Mouse (Mus musculus) intestine, embryonic 14.5 days (tissue): ENCODE data around the gene Crybb1. TPM values are rescaled to one million over a fixed set of nuclear protein-coding genes. Genes with fewer than 3 reads are reported as not detected.
A peak's percentile ranks its signal among the peaks of the same experiment; 100 is the strongest.

Experiments
- ATAC-seq: fragments of 200-750 bp; cut with Nextera tagmentation; replicated peaks from 2 replicates; pipeline ENCODE4 v1.8.0; 2017; ENCODE audit warnings: low read depth, moderate number of reproducible peaks, moderate TSS enrichment, moderate library complexity; ENCODE audit not compliant: low FRiP score, low TSS enrichment
- DNase-seq: peaks from one replicate; pipeline ENCODE4 v3.0.0-alpha.2; 2018; ENCODE audit warnings: low spot score
- H3K27ac ChIP-seq: fragments of 300-500 bp; sonication (generic); 2 replicates; pipeline ENCODE4 v1.5.1; 2014; ENCODE audit warnings: low read depth, mild to moderate bottlenecking, control low read depth
- H3K27me3 ChIP-seq: fragments of 300-500 bp; sonication (generic); replicated peaks from 2 replicates; pipeline ENCODE4 v1.6.1; 2014; ENCODE audit warnings: low read length, control low read depth; ENCODE audit not compliant: control insufficient read depth, insufficient read depth
- H3K36me3 ChIP-seq: fragments of 300-500 bp; sonication (generic); 2 replicates; pipeline ENCODE4 v1.6.1; 2014; ENCODE audit warnings: low read length, control low read depth; ENCODE audit not compliant: control insufficient read depth, insufficient read depth
- H3K4me1 ChIP-seq: fragments of 300-500 bp; sonication (generic); replicated peaks from 2 replicates; pipeline ENCODE4 v1.6.1; 2014; ENCODE audit warnings: low read length, control low read depth, mixed read lengths; ENCODE audit not compliant: control insufficient read depth, insufficient read depth
- H3K4me2 ChIP-seq: fragments of 300-500 bp; sonication (generic); 2 replicates; pipeline ENCODE4 v1.6.1; 2014; ENCODE audit warnings: low read length
- H3K4me3 ChIP-seq: fragments of 300-500 bp; sonication (generic); 2 replicates; pipeline ENCODE4 v1.5.1; 2014; ENCODE audit warnings: low read depth, low read length, control low read depth, mixed read lengths
- H3K9ac ChIP-seq: fragments of 300-500 bp; sonication (generic); 2 replicates; pipeline ENCODE4 v1.6.1; 2014; ENCODE audit warnings: mild to moderate bottlenecking, low read length
- H3K9me3 ChIP-seq: fragments of 300-500 bp; sonication (generic); 2 replicates; pipeline ENCODE4 v1.6.1; 2016; ENCODE audit warnings: low read length, control low read depth; ENCODE audit not compliant: control insufficient read depth
- WGBS: fragments of 180-500 bp; shearing (Covaris S2); extraction: QIAGEN DNeasy Blood & Tissue Kit; methylation state at CpG from one replicate; pipeline ENCODE4 v1.1.7; 2014; 5-methylcytosine and 5-hydroxymethylcytosine counted together
- polyA plus RNA-seq: library from polyadenylated mRNA; unstranded; fragments of >200 nt; fragmentation: Nextera tagmentation; extraction: Ambion mirVana; gene quantifications from 2 replicates; pipeline ENCODE4 v1.2.1, GENCODE M21; 2014

Gene Crybb1
- polyA plus RNA-seq, 1 experiment from 2014 or later: 3.3 TPM

DNA sequence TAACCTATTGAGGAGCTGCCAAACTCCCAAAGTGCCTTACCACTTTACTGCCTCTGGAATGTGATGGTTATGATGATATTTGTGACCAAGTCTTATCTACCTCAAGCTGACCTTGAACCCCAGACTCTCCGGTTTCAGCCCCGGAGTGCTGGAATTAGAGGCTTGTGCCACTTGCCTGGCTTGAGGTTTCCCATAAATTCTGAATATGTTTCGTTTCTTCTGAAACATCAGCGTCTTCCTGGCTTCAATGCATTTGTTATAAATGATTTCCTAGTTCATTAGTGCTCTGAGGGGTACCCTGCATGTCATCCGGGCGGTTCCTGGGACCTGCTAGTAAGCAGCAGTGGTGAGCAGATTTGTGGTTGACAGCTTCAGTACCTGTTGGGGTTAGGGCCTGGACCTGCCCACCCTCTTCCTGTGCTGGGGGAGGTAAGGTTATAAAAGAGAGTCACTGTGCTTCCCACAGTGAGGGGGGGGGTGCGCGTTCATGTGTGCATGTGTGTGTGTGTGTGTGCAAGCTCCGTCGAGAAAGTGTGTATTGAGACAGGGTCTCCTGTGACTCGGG lies 22.4 kb downstream of the Crybb1 start:
- Histone ChIP-seq H3K9ac (no peak overlapping the region), H3K4me3 (peak overlapping the region; percentile 72), H3K9me3 (no peaks in the 10 kb centered on the region), H3K27ac (no peak overlapping the region), H3K36me3 (no peaks in the 10 kb centered on the region), H3K4me1 (peaks cover 24% of the 10 kb centered on the region), H3K27me3 (no peaks in the 10 kb centered on the region), H3K4me2 (peak overlapping the region; percentile 84)
- no peak for DNase-seq
- no peak for ATAC-seq
- WGBS: 82% methylated on average over 11 of the region's 11 CpGs

- Histone ChIP-seq H3K27me3 (no peaks in the 10 kb centered on the region), H3K9me3 (no peaks in the 10 kb centered on the region), H3K4me2 (no peak overlapping the region), H3K4me3 (no peak overlapping the region), H3K4me1 (peaks cover 24% of the 10 kb centered on the region), H3K27ac (no peak overlapping the region), H3K9ac (no peak overlapping the region), H3K36me3 (no peaks in the 10 kb centered on the region)
- ATAC-seq: no peak
- no peak for DNase-seq
- WGBS: 78% methylated on average over 17 of the region's 17 CpGs
Measured at GRCm38 (mm10) chr5:112279181-112280021, 23.8 kb downstream of the Crybb1 start.

DNA sequence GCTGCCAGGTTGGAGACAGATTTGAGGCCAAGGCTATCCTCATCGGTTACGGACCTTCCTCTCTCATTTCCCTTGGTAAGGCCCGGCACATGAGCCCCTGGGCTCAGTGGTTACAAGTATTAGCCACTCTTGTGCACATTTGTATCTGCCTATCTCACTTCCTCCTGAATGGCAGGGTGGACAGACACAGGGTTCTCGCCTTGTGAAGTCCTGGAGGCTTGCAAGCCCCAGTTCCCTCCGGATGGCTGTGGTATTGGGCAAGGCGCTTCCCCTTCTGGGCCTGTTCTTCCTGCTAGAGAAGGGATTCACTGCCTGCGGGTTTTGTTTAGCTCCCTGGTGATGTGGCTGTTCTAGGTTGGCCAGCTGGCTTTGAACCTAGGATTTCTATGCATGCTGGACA lies 24.5 kb downstream of the Crybb1 start:
- WGBS: 84% methylated on average over 7 of the region's 7 CpGs
- no peak for ATAC-seq
- Histone ChIP-seq H3K9ac (no peak overlapping the region), H3K27me3 (no peaks in the 10 kb centered on the region), H3K27ac (no peak overlapping the region), H3K9me3 (no peaks in the 10 kb centered on the region), H3K4me3 (no peak overlapping the region), H3K4me1 (peaks cover 24% of the 10 kb centered on the region), H3K4me2 (no peak overlapping the region), H3K36me3 (no peaks in the 10 kb centered on the region)
- no peak for DNase-seq

- ATAC-seq: no peak
- DNase-seq: no peak
- Histone ChIP-seq H3K9me3 (no peaks in the 10 kb centered on the region), H3K4me1 (peaks cover 24% of the 10 kb centered on the region), H3K27ac (no peak overlapping the region), H3K4me3 (no peak overlapping the region), H3K36me3 (no peaks in the 10 kb centered on the region), H3K27me3 (no peaks in the 10 kb centered on the region), H3K4me2 (no peak overlapping the region), H3K9ac (no peak overlapping the region)
- 56% methylated on average over 15 of the region's 15 CpGs for WGBS
Measured at GRCm38 (mm10) chr5:112280863-112281660, 25.4 kb downstream of the Crybb1 start.

GRCm38 (mm10) chr5:112281676-112282075 lies 26.1 kb downstream of the Crybb1 start:
- Histone ChIP-seq H3K4me3 (no peak overlapping the region), H3K36me3 (no peaks in the 10 kb centered on the region), H3K4me1 (peaks cover 24% of the 10 kb centered on the region), H3K27ac (no peak overlapping the region), H3K4me2 (no peak overlapping the region), H3K9me3 (no peaks in the 10 kb centered on the region), H3K27me3 (no peaks in the 10 kb centered on the region), H3K9ac (no peak overlapping the region)
- ATAC-seq: no peak
- no peak for DNase-seq
- WGBS: 85% methylated on average over 4 of the region's 4 CpGs

- H3K4me3 ChIP-seq: no peak overlapping the region
- no peaks in the 10 kb centered on the region for H3K27me3 ChIP-seq
- H3K4me2 ChIP-seq: no peak overlapping the region
- no peaks in the 10 kb centered on the region for H3K9me3 ChIP-seq
- ATAC-seq (no peak), DNase-seq (no peak)
- H3K4me1 ChIP-seq: peaks cover 25% of the 10 kb centered on the region
- no peak overlapping the region for H3K9ac ChIP-seq
- no peaks in the 10 kb centered on the region for H3K36me3 ChIP-seq
- H3K27ac ChIP-seq: no peak overlapping the region
- 73% methylated on average over 6 of the region's 6 CpGs for WGBS
Measured at GRCm38 (mm10) chr5:112282123-112282779, 26.6 kb downstream of the Crybb1 start.

GRCm38 (mm10) chr5:112282780-112283482 lies 27.3 kb downstream of the Crybb1 start:
- Histone ChIP-seq H3K4me3 (no peak overlapping the region), H3K27ac (peak overlapping the region; percentile 33; the same call in 1 of the 2 replicates), H3K36me3 (no peaks in the 10 kb centered on the region), H3K27me3 (no peaks in the 10 kb centered on the region), H3K9me3 (no peaks in the 10 kb centered on the region), H3K9ac (no peak overlapping the region), H3K4me1 (peaks cover 19% of the 10 kb centered on the region), H3K4me2 (no peak overlapping the region)
- no peak for ATAC-seq
- no peak for DNase-seq
- 64% methylated on average over 9 of the region's 9 CpGs for WGBS
